Mouse (Mus musculus) small intestine, adult 2 months (tissue): ENCODE measurements around the gene Zxdc. TPM values are rescaled to one million over a fixed set of nuclear protein-coding genes. Genes with fewer than 3 reads are reported as not detected.
A peak's percentile ranks its signal among the peaks of the same experiment; 100 is the strongest.

ENCODE experiments used
- H3K27ac ChIP-seq: fragments of 200-500 bp; 2 replicates; pipeline ENCODE4 v1.5.1; 2012; ENCODE audit warnings: low read depth, low read length, control low read depth, inconsistent platforms; ENCODE audit not compliant: insufficient read depth
- H3K27me3 ChIP-seq: fragments of 200-500 bp; 2 replicates; pipeline ENCODE4 v1.6.1; 2012; ENCODE audit warnings: mild to moderate bottlenecking, moderate library complexity, low read length, inconsistent platforms; ENCODE audit not compliant: control insufficient read depth, insufficient read depth
- H3K36me3 ChIP-seq: fragments of 200-500 bp; 2 replicates; pipeline ENCODE4 v1.6.1; 2012; ENCODE audit warnings: mild to moderate bottlenecking, low read length, control low read depth, inconsistent platforms; ENCODE audit not compliant: control insufficient read depth, insufficient read depth
- H3K4me1 ChIP-seq: fragments of 200-500 bp; 2 replicates; pipeline ENCODE4 v1.6.1; 2012; ENCODE audit warnings: low read length, inconsistent platforms, mixed read lengths; ENCODE audit not compliant: control insufficient read depth, insufficient read depth, insufficient read length
- H3K4me3 ChIP-seq: fragments of 200-500 bp; 2 replicates; pipeline ENCODE4 v1.5.1; 2012; ENCODE audit warnings: low read depth, mild to moderate bottlenecking, control low read depth, inconsistent platforms, low read length, moderate library complexity
- CTCF ChIP-seq: fragments of 200-500 bp; IDR thresholded peaks from 2 replicates; pipeline ENCODE4 v1.5.1; 2012; ENCODE audit warnings: low read depth, mild to moderate bottlenecking, control low read depth, inconsistent platforms, low read length, moderate library complexity, mixed read lengths; ENCODE audit not compliant: insufficient replicate concordance, insufficient read length; ENCODE audit errors: extremely low read depth
- POLR2A ChIP-seq: fragments of 200-500 bp; IDR thresholded peaks from 2 replicates; pipeline ENCODE4 v1.6.1; 2012; ENCODE audit warnings: low read depth, mild to moderate bottlenecking, control low read depth, inconsistent platforms, low read length, moderate library complexity
- WGBS: fragments of 180-500 bp; shearing (Covaris S2); methylation state at CpG from one replicate; pipeline ENCODE4 v1.1.7; 2018; 5-methylcytosine and 5-hydroxymethylcytosine counted together
- polyA plus RNA-seq: library from polyadenylated mRNA; depleted of rRNA; stranded (reverse); fragments of >200 nt; gene quantifications from 2 replicates; pipeline ENCODE4 v1.2.3, GENCODE M21; 2012

The Zxdc gene
- polyA plus RNA-seq, 1 experiment: 26.8 TPM

DNA sequence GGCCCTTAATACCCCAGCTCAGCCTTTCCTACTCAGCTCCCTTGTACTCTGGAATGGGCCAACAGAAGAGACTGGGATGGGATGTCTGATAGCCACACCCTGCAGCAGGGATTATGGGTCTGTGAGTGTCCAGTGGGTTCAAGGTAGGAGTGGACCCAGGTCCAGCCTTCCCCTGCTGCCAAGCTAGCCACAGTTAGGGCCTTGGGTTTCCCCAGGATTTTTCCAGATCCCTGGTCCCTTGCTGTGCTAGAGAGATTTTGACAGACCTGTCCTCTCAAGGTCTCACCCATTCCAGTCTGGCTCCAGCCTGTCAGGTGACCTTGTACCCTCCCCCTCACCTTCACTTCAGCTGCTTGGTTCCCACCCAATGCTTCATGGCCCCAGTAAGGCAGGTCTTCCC lies 39.3 kb downstream of the Zxdc start:
- Histone ChIP-seq H3K4me1 (peaks cover 3% of the 10 kb centered on the region; the same call in 1 of the 2 replicates), H3K27ac (no peak overlapping the region), H3K4me3 (no peak overlapping the region), H3K27me3 (no peaks in the 10 kb centered on the region), H3K36me3 (peaks cover 5% of the 10 kb centered on the region; the same call in 1 of the 2 replicates)
- TF ChIP-seq CTCF: no peak
- no peak for TF ChIP-seq POLR2A

GRCm38 (mm10) chr6:90410972-90411371 lies 41.7 kb downstream of the Zxdc start:
- Histone ChIP-seq H3K27me3 (no peaks in the 10 kb centered on the region), H3K36me3 (no peaks in the 10 kb centered on the region), H3K4me3 (no peak overlapping the region), H3K4me1 (peaks cover 3% of the 10 kb centered on the region; the same call in 1 of the 2 replicates), H3K27ac (no peak overlapping the region)
- TF ChIP-seq POLR2A (no peak), CTCF (no peak)
- 26% methylated on average over 1 of the region's 1 CpGs for WGBS

GRCm38 (mm10) chr6:90411926-90412325 lies 42.6 kb downstream of the Zxdc start:
- Histone ChIP-seq H3K36me3 (no peaks in the 10 kb centered on the region), H3K27me3 (no peaks in the 10 kb centered on the region), H3K27ac (no peak overlapping the region), H3K4me3 (no peak overlapping the region), H3K4me1 (peaks cover 3% of the 10 kb centered on the region; the same call in 1 of the 2 replicates)
- WGBS: 77% methylated on average over 7 of the region's 7 CpGs
- no peak for TF ChIP-seq POLR2A
- no peak for TF ChIP-seq CTCF

DNA sequence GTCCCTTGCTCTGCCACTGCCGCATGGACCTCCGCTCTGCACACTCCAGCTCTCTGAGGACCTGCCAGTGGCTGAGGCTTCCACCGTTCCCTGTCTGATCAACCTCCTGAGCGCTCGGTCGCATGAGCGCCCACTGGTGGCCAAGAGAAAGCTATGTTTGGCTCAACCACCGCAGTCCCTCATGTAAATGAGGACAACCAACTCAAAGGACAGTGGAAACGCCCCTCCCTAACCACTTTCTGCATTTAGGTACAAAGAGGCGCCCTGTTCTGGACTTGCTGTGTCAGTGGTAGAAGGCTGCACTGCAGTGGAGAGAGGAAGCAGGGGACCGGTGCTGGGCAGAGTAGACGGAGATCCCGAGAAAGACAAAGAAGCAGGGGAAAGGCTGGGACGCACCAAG lies 53.3 kb downstream of the Zxdc start:
- Histone ChIP-seq H3K27me3 (no peaks in the 10 kb centered on the region), H3K27ac (no peak overlapping the region), H3K4me1 (peaks cover 2% of the 10 kb centered on the region), H3K36me3 (no peaks in the 10 kb centered on the region), H3K4me3 (no peak overlapping the region)
- whole genome bisulfite sequencing: 10% methylated on average over 14 of the region's 14 CpGs
- TF ChIP-seq POLR2A (no peak), CTCF (peak; percentile 96)

DNA sequence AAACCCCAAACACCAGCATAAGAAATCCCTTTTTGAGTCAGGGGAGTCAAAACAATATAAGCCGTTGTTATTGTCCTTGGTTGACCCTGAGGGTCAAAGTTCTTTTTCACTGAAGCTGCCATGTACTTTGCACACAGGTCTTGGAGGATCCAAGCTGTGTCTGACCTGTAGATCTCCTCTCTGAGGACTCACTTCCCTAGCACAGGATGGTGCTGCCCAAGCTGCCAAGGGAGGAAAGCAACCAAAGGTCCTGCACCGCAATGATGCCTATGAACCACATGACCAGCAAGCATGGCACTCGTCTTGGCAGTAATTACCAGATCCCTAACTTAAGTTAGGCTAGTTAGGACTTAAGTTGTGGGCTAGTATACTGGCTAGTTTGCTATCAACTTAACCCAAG lies 56.1 kb downstream of the Zxdc start:
- TF ChIP-seq POLR2A: no peak
- no peak for TF ChIP-seq CTCF
- WGBS: 71% methylated on average over 3 of the region's 3 CpGs
- peaks cover 2% of the 10 kb centered on the region for H3K4me1 ChIP-seq
- H3K36me3 ChIP-seq: no peaks in the 10 kb centered on the region
- no peak overlapping the region for H3K4me3 ChIP-seq
- H3K27me3 ChIP-seq: 0 out of 2 replicates have a peak, but pooled peaks cover 2% of the 10 kb centered on the region
- no peak overlapping the region for H3K27ac ChIP-seq

DNA sequence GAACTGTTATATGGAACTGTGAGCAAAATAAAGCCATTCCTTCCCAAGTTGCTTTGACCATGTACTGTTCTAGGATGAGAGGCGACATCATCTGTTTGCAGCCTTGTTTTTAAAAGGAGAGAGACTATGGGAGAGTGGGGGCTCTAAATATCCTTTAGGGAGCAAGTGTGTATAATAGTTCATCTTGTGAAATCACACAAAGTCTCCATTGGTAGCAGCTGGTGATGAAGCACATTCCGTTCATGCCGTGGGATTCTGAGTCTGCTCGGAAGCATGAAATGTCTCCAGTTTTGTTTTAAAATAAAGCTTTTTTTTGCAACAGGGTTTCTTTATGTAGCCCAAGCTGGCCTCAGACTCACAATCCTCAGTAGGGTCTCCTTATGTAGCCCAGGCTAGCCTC lies 56.7 kb downstream of the Zxdc start:
- WGBS: 83% methylated on average over 4 of the region's 4 CpGs

GRCm38 (mm10) chr6:90428380-90428974 lies 59.2 kb downstream of the Zxdc start, which contains the start of gene Cfap100:
Cfap100 (minus strand) TSS chr6:90428797.
- under 1% methylated on average over 31 of the region's 31 CpGs for WGBS
- 0 out of 2 replicates have a peak, but pooled peaks cover 2% of the 10 kb centered on the region for H3K27me3 ChIP-seq
- peak within 1 kb of the TSS; percentile 53 for H3K4me3 ChIP-seq
- TF ChIP-seq POLR2A (no peak; the same call in 1 of the 2 replicates), CTCF (peak; percentile 53; the same call in 1 of the 2 replicates)
- H3K36me3 ChIP-seq: no peaks in the 10 kb centered on the region
- no peaks in the 10 kb centered on the region for H3K4me1 ChIP-seq
- no peak within 1 kb of the TSS for H3K27ac ChIP-seq

More for the DNA sequence above, 56.7 kb downstream of the Zxdc start:
- peaks cover 2% of the 10 kb centered on the region for H3K4me1 ChIP-seq
- no peak overlapping the region for H3K4me3 ChIP-seq
- TF ChIP-seq CTCF: no peak
- TF ChIP-seq POLR2A: no peak
- H3K36me3 ChIP-seq: no peaks in the 10 kb centered on the region
- H3K27me3 ChIP-seq: 0 out of 2 replicates have a peak, but pooled peaks cover 2% of the 10 kb centered on the region
- no peak overlapping the region for H3K27ac ChIP-seq
